Mouse (Mus musculus): ENCODE measurements around the gene Aff3.
"Not testable (repeated sequence)": the region's sequence is repeated elsewhere in the genome, so short reads cannot be mapped to it uniquely, and the experiment has no call there.

Gene Aff3

GRCm38 (mm10) chr1:38439751-38440470 is 224.8 kb downstream of the Aff3 start:
- no peak for DNase-seq (ENCODE audit: low read depth, low spot score)

GRCm38 (mm10) chr1:38438447-38438846 is 226.3 kb downstream of the Aff3 start:
- no peak for DNase-seq (ENCODE audit: low read depth, low spot score)

GRCm38 (mm10) chr1:38437671-38438070 is 227.1 kb downstream of the Aff3 start:
- no peak for DNase-seq (ENCODE audit: low read depth, low spot score)

GRCm38 (mm10) chr1:38436471-38437340 is 228.0 kb downstream of the Aff3 start:
- no peak for DNase-seq (ENCODE audit: low read depth, low spot score)

GRCm38 (mm10) chr1:38430311-38430710 is 234.4 kb downstream of the Aff3 start:
- DNase-seq (ENCODE audit: low read depth, low spot score): not testable (repeated sequence)

GRCm38 (mm10) chr1:38428708-38429683 is 235.8 kb downstream of the Aff3 start:
- DNase-seq (ENCODE audit: low read depth, low spot score): no peak

- DNase-seq (ENCODE audit: low read depth, low spot score): no peak
Measured at GRCm38 (mm10) chr1:38422921-38423320, 241.8 kb downstream of the Aff3 start.

GRCm38 (mm10) chr1:38419331-38419730 is 245.4 kb downstream of the Aff3 start:
- DNase-seq (ENCODE audit: low read depth, low spot score): no peak

GRCm38 (mm10) chr1:38418181-38419032 is 246.3 kb downstream of the Aff3 start:
- DNase-seq (ENCODE audit: low read depth, low spot score): no peak

- DNase-seq (ENCODE audit: low read depth, low spot score): no peak
Measured at GRCm38 (mm10) chr1:38417196-38417595, 247.6 kb downstream of the Aff3 start.

- no peak for DNase-seq (ENCODE audit: low read depth, low spot score)
Measured at GRCm38 (mm10) chr1:38415511-38415910, 249.2 kb downstream of the Aff3 start.

GRCm38 (mm10) chr1:38411106-38411505 is 253.6 kb downstream of the Aff3 start:
- DNase-seq (ENCODE audit: low read depth, low spot score): no peak

- no peak for DNase-seq (ENCODE audit: low read depth, low spot score)
Measured at GRCm38 (mm10) chr1:38410457-38410856, 254.3 kb downstream of the Aff3 start.

GRCm38 (mm10) chr1:38408241-38408640 is 256.5 kb downstream of the Aff3 start:
- no peak for DNase-seq (ENCODE audit: low read depth, low spot score)

GRCm38 (mm10) chr1:38403781-38404180 is 261.0 kb downstream of the Aff3 start:
- no peak for DNase-seq (ENCODE audit: low read depth, low spot score)

GRCm38 (mm10) chr1:38401856-38402255 is 262.9 kb downstream of the Aff3 start:
- DNase-seq (ENCODE audit: low read depth, low spot score): no peak

GRCm38 (mm10) chr1:38399269-38399668 is 265.5 kb downstream of the Aff3 start:
- no peak for DNase-seq (ENCODE audit: low read depth, low spot score)

- DNase-seq (ENCODE audit: low read depth, low spot score): no peak
Measured at GRCm38 (mm10) chr1:38398566-38398965, 266.2 kb downstream of the Aff3 start.

GRCm38 (mm10) chr1:38395194-38395681 is 269.5 kb downstream of the Aff3 start:
- no peak for DNase-seq (ENCODE audit: low read depth, low spot score)

GRCm38 (mm10) chr1:38394493-38394892 is 270.3 kb downstream of the Aff3 start:
- no peak for DNase-seq (ENCODE audit: low read depth, low spot score)

Data from retina, postnatal 7 days (tissue).